In the genomic region with DNA sequence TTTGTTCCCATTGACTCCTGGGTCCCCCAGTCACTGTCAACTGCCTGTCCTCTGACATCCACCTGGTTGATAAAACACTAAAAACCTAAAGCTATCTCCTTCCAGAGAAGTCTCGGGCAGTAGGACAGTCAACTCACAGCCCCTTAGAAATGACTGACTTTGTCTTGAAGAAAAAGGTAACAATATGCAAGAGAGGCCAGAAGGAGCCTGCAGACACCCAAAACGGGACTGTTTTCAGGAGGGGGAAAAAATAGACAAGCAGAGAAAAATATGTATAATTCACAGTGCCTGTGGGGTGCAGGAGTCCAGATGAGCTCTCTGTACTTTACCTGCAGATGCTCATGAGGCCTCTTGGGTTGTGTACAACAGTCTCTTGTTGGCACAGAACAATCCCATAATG, we compare ENCODE assay signal across 28 mouse cellular contexts.
"Had no signal": no experiment of that assay in that cellular context is flagged by ENCODE, and none has a peak within 500 bp of the region (broad histone marks: within the 10 kb centered on the region; RNA-seq: fewer than 3 reads in every experiment).

No protein-coding gene starts in this region.

- H3K9me3 ChIP-seq: embryonic facial prominence, embryonic 10.5 days; embryonic facial prominence, embryonic 12.5 days; embryonic facial prominence, embryonic 15.5 days; forebrain, embryonic 10.5 days; forebrain, embryonic 12.5 days; forebrain, embryonic 13.5 days; forebrain, embryonic 15.5 days had no signal

- H3K9ac ChIP-seq: embryonic facial prominence, embryonic 12.5 days; embryonic facial prominence, embryonic 13.5 days; embryonic facial prominence, embryonic 15.5 days; forebrain, embryonic 12.5 days; forebrain, embryonic 13.5 days; forebrain, embryonic 15.5 days; forebrain, postnatal 0 days had no signal

- H3K36me3 ChIP-seq: embryonic facial prominence, embryonic 10.5 days; embryonic facial prominence, embryonic 12.5 days; embryonic facial prominence, embryonic 13.5 days; embryonic facial prominence, embryonic 15.5 days; forebrain, embryonic 10.5 days; forebrain, embryonic 12.5 days; forebrain, embryonic 15.5 days had no signal

- H3K27ac ChIP-seq: embryonic facial prominence, embryonic 10.5 days; embryonic facial prominence, embryonic 12.5 days; embryonic facial prominence, embryonic 13.5 days; embryonic facial prominence, embryonic 15.5 days; forebrain, embryonic 10.5 days; forebrain, embryonic 12.5 days; forebrain, embryonic 13.5 days; forebrain, embryonic 15.5 days; gastrocnemius, adult 2 months had no signal

- DNase-seq: cerebellum, adult 2 months; cerebellum, adult 8-10 months; cerebellum, adult 9-10 months; cerebellum, adult 9-11 months; cerebellum, postnatal 10 days; cerebellum, postnatal 14 days; cerebellum, postnatal 25 days; cerebellum, postnatal 36 days; embryo, embryonic 11 days; forebrain, postnatal 0 days; gastrocnemius, adult 2 months; gastrocnemius, postnatal 10 days; gastrocnemius, postnatal 14 days; gastrocnemius, postnatal 25 days; gastrocnemius, postnatal 36 days; heart, adult 18-20 months; heart, adult 2 months had no signal

- H3K4me3 ChIP-seq: embryonic facial prominence, embryonic 10.5 days; embryonic facial prominence, embryonic 12.5 days; embryonic facial prominence, embryonic 13.5 days; embryonic facial prominence, embryonic 15.5 days; erythroblast, embryonic 14.5 days; forebrain, embryonic 10.5 days; forebrain, embryonic 12.5 days; forebrain, embryonic 13.5 days; forebrain, embryonic 15.5 days; gastrocnemius, adult 2 months; heart, adult 2 months had no signal

- H3K27me3 ChIP-seq: embryonic facial prominence, embryonic 12.5 days; embryonic facial prominence, embryonic 13.5 days; embryonic facial prominence, embryonic 15.5 days; forebrain, embryonic 13.5 days; forebrain, embryonic 15.5 days had no signal

- H3K4me2 ChIP-seq: embryonic facial prominence, embryonic 12.5 days; embryonic facial prominence, embryonic 13.5 days; embryonic facial prominence, embryonic 15.5 days; forebrain, embryonic 12.5 days; forebrain, embryonic 13.5 days; forebrain, embryonic 15.5 days had no signal

- ATAC-seq: forebrain, embryonic 13.5 days; forebrain, embryonic 14.5 days; forebrain, embryonic 15.5 days; forebrain, embryonic 16.5 days; forebrain, postnatal 0 days had no signal
